Mouse (Mus musculus): ENCODE data around the gene Nav2.

Nav2 gene

GRCm38 (mm10) chr7:48934816-48935215, 26.3 kb downstream of the Nav2 start:
- DNase-seq (ENCODE audit: low read depth, low spot score), result no peak

DNA sequence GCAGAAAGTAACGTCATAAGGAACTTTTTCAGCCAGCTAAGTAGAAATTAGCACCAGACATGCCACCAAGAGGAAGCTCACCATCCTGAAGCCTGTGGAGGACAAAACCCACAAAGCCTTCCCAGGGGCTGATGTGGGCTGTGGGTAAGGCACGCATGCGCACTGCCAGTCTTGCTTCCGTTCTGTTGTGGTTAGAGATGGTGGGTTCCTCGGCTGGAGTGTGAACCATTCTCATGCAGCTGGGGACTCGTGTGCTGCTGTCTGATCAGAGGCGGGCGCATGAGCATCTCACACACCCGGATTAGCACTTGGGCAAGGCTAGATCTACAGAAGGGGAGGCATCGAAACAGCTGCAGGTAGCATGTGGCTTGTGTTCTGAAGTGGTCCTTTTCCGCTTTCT, 29.0 kb downstream of the Nav2 start:
- DNase-seq (ENCODE audit: low read depth, low spot score), result no peak

DNA sequence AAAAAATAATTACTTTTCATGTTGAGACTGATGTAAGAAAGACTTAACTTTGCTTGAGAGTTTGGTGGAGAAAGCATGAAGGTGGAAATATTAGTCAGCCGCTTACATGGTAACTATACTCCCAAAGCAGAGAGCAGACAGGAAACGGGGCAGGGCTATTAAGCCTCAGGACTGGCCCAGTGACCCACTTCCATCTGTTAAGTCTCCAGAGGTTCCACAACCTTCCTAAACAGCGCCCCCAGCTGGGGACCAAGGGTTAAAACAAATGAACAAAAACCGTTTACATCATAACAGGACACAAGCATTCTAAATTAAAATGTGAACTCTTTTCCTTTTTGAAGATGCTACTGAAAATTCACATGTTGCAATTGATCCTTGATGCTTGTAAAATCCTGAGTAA, 29.7 kb downstream of the Nav2 start:
- no peak for DNase-seq (ENCODE audit: low read depth, low spot score)

DNA sequence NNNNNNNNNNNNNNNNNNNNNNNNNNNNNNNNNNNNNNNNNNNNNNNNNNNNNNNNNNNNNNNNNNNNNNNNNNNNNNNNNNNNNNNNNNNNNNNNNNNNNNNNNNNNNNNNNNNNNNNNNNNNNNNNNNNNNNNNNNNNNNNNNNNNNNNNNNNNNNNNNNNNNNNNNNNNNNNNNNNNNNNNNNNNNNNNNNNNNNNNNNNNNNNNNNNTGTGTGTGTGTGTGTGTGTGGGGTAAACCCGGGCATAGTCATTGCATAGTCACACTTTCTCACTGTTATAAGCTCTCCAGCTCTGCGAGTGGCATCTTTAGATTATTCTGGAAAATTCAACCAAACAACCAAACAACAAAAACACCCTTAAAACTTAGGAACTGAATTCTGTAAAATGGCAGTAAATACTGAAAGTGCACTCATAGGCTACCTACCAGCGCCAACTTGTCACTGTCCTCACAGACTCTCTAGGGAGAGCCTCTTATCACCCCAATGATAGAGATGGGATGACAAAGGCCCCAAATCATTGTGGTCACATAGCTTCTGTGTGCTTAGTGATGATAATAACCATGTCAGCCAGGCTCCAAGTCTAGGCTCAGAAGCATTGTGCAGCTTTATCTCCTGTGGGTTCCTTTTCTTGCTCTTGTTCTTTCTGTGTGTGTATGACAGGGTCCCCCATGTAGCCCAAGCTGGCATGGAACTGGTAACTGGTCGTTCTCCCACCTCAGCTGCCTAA, 40.0 kb downstream of the Nav2 start:
- DNase-seq (ENCODE audit: low read depth, low spot score), result no peak

DNA sequence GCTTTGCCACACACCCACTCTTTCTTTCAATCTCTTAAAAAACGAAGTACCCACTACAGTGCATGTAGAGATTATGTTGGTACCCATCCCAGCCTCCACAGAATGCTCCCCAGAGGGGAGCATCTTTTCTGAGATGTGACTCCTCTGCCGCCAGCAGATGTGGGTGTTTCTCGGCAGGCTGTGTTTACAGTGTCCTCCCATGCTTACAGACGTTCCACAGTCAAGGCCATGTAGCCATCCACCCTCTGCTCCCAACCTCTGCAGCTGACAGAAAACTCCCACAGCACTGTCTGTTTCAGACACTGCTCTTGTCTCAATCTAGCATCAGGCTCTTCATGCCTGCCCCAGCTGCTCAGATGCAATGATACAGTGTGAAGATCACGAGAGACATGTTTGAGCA, 46.0 kb downstream of the Nav2 start:
- no peak for DNase-seq (ENCODE audit: low read depth, low spot score)

DNA sequence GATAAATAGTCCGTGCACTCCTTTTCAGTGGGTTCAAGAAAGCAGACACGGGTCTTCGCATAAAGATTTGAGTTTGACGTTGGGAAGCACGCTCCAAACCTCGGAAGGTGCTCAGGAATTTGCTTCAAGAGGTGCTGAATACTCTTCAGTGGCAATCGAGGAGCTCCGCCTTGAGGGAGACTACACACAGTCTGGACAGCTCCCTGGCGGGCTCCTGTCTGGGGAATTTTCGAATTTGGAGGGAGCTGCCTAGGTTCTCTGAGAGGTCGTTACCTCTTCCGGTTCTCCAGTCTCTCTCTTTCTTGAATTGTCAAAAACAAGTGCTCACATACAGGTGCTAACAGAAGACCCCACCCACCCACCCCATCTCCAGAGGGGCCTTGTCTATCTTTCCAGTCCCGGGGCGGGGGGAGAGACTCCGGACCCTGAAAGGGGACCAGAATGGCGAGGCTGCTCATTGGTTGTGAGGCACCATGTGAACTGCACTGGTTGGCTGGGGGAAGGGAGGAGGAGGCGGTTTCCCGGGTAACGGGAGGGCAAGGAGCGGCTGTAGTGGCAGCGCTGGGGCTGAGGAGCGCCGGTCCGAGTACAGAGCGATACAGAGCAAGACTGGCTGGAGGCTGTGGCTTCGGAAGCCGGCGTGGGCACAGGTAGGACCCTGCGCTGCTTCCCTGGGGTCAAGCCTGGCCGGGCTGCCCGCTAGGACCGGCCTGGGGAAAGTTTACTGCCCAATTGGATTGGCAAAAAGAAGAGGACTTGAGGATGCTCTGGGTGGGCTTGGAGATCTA, 50.2 kb downstream of the Nav2 start:
- DNase-seq (ENCODE audit: low read depth, low spot score), result peak; percentile 74

DNA sequence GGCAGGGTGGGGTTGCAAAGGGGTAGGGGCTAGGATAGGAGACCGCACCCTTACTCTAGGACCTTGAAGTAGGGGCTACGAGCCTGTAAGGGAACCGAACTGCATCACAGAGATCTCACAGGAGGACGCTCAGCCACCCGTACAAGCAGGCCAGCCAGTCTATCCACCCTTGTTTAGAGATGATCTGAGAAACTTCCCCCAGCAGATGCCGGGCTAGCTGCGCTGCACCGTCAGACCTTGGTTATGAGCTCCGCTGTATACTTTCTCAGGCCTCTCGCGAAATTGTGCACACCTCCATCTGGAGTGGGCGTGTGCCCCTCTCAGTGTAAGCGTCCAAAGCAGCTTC, 50.8 kb downstream of the Nav2 start:
- no peak for DNase-seq (ENCODE audit: low read depth, low spot score)

GRCm38 (mm10) chr7:48960152-48960551, 51.6 kb downstream of the Nav2 start:
- no peak for DNase-seq (ENCODE audit: low read depth, low spot score)

GRCm38 (mm10) chr7:48961501-48961900, 53.0 kb downstream of the Nav2 start:
- DNase-seq (ENCODE audit: low read depth, low spot score), result no peak

DNA sequence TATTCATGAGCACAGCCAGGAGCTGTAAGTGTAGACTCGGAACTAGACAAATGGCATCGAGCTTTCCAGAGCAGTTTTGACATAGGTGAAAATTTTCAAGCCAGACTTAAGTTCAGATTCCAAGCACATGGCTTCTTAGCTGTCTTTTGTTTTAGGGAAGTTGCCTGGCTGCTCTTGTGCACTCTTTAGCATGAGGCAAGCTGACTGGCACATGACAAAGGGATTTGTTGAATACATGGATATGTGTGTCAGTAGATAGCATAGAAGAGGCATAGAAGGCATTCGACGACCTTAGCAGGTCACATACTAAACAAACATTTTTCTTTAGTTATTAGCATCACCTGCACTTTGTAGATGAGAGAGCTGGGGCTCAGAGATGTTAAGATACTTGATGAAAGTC, 53.4 kb downstream of the Nav2 start:
- DNase-seq (ENCODE audit: low read depth, low spot score), result no peak

DNA sequence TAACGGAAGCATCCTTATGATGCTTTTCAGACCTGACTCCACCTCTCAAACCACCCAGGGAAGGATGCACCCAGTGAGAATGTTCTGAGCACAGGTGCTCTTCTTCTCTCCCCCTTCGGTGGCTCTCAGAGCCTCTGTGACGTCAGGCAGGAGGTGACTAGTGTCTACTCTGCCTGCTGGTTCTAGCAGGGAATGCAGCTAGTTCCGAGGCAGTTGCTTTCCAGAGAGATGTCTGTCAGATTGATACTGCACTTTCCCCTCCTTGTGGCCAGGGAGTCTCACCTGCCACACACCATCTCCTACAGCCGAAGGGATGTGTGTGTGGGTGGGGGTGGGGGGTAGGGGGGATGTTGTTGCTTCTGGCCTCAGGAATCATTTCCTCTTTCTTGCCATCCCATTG, 54.6 kb downstream of the Nav2 start:
- no peak for DNase-seq (ENCODE audit: low read depth, low spot score)

GRCm38 (mm10) chr7:48963554-48963953, 55.0 kb downstream of the Nav2 start:
- DNase-seq (ENCODE audit: low read depth, low spot score), result no peak

DNA sequence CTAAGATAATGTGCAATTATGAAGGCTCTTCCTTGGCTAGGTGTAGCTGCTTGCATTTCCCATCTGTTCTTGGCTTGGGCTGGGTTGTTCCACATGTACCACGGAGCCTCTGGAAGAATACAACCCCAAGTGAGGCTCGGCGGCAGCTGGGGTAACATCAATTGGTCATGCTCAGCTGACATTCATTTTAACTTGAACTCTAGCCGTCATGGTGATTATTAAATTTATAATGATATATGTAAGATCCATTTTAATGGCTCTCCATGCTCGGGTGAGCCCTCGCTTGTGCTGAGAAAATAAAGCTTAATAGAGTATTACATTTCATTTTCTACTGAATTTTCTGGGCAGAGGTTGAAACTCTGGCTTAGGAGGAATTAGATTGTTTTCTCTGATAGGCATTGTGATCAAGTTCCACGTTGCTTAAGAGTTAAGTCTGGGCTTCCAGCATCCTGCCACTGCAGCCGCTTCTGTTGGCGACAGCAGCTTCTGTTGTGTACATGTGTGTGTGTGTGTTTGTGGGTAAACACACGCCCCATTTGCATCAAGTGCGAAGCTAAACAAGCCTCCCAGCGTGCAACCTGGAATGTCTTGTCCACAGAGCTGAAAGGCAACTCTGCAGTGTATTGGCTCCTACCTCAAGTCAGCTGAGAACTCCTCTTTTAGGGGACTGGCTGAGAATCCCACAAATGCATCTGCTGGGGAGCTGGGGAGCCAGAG, 57.4 kb downstream of the Nav2 start:
- peak; percentile 16 for DNase-seq (ENCODE audit: low read depth, low spot score)

- no peak for DNase-seq (ENCODE audit: low read depth, low spot score)
These were observed 72.5 kb downstream of the Nav2 start for GRCm38 (mm10) chr7:48981013-48981412.

- DNase-seq (ENCODE audit: low read depth, low spot score), result no peak
These were observed 73.3 kb downstream of the Nav2 start for GRCm38 (mm10) chr7:48981814-48982213.

- no peak for DNase-seq (ENCODE audit: low read depth, low spot score)
These were observed 74.1 kb downstream of the Nav2 start for GRCm38 (mm10) chr7:48982573-48982972.

DNA sequence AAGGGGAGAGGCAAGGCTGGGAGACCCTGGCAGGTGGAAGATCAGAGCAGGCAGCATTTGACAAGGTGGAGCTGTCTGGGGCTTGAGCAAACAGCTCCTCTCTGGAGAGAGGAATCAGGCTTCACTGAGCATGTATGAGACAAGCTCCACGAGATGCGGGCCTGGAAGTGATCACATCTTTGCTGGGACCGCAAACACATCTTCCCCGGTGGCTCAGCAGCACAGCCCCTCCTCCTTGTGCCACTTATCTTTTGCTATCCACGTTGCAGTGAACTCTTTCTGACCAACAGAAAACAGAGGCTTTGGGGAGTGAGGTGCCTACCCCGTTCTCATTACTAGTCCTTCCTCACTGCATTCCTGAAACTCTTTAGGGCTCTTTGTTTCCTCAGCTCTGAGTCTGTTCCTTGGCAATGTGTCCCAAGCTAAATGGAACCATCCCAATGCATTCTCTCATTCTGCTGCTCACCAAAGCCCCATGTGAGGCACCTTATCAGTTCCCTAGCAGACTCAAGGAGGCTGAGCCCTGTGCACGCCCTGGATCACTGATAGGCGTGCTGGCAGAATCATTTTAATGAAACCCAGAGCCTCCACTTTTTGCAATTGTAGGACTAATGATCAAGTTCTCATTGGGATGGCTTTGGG, 83.5 kb downstream of the Nav2 start:
- DNase-seq (ENCODE audit: low read depth, low spot score), result no peak

GRCm38 (mm10) chr7:48995171-48995570, 86.7 kb downstream of the Nav2 start:
- peak; percentile 18 for DNase-seq (ENCODE audit: low read depth, low spot score)

- DNase-seq (ENCODE audit: low read depth, low spot score), result no peak
These were observed 87.2 kb downstream of the Nav2 start for GRCm38 (mm10) chr7:48995701-48996100.

DNA sequence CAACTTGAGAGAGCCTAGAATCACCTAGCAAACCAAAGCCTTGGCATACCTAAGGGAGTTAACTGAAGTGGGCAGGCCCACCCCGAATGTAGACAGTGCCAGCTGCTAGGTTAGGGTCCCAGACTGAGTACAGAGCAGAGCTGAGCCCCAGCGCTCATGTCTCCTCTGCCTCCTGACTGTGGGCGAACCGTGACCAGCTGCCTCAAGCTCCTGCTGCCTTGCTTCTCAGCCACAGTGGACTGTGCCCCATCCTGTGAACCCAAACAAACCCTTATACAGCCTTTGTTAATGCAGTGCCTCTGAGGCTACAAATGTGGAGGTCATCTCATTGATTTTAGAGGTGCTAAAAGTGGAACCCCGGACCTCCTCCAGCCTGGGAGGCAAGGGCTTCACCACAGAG, 88.3 kb downstream of the Nav2 start:
- no peak for DNase-seq (ENCODE audit: low read depth, low spot score)

GRCm38 (mm10) chr7:48998097-48998496, 89.6 kb downstream of the Nav2 start:
- DNase-seq (ENCODE audit: low read depth, low spot score), result no peak

DNA sequence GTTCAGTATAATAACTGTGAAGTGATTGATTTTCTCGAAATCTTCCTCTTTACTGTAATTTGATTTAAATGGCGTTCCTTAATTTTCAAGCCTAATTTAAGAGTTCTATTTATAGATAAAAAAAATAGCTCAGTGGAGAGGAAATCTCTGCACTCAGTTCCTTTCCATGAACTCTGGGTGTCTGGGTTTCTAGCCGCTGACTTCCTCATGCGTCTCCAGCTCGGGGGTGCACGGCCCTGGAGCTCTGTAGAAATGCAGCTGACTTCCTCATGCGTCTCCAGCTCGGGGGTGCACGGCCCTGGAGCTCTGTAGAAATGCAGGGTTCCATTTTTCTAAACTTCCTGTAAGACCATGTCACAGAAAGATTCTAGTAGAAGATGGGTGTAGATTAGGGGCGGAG, 90.1 kb downstream of the Nav2 start:
- DNase-seq (ENCODE audit: low read depth, low spot score), result no peak

Data from forelimb bud, embryonic 11.5 days (tissue).